Mouse (Mus musculus): ENCODE results near the gene Trim39. TPM values are rescaled to one million over a fixed set of nuclear protein-coding genes. Genes with fewer than 3 reads are reported as not detected.

Gene Trim39
- polyA plus RNA-seq, 1 experiment from 2014 or later, result 15.1 TPM

Other genes with a start within 250 kb of the Trim39 start
- 6.1 and 8.4 TPM in 2 replicates for gene H2-T23, start 239.4 kb downstream of the Trim39 start, polyA plus RNA-seq (2015; fragmentation: Nextera tagmentation; extraction: Ambion mirVana)
- 16.1 and 18.4 TPM in 2 replicates for gene H2-T22, start 229.5 kb downstream of the Trim39 start, polyA plus RNA-seq (2015; fragmentation: Nextera tagmentation; extraction: Ambion mirVana)
- not detected in 2 replicates for gene Gm6034, start 229.3 kb downstream of the Trim39 start, polyA plus RNA-seq (2015; fragmentation: Nextera tagmentation; extraction: Ambion mirVana)
- gene Gm11127, start 213.9 kb downstream of the Trim39 start, polyA plus RNA-seq (2015; fragmentation: Nextera tagmentation; extraction: Ambion mirVana), result not detected in 2 replicates
- gene Gm19684, start 150.6 kb downstream of the Trim39 start, polyA plus RNA-seq (2015; fragmentation: Nextera tagmentation; extraction: Ambion mirVana), result not detected in 2 replicates
- gene Gm7030, start 142.8 kb downstream of the Trim39 start, polyA plus RNA-seq (2015; fragmentation: Nextera tagmentation; extraction: Ambion mirVana), result 0.19 TPM in 1 of 2 replicates, not detected in the other
- gene Gm8909, start 103.7 kb downstream of the Trim39 start, polyA plus RNA-seq (2015; fragmentation: Nextera tagmentation; extraction: Ambion mirVana), result 35.2 and 39.5 TPM in 2 replicates
- gene H2-T3, start 82.0 kb downstream of the Trim39 start, polyA plus RNA-seq (2015; fragmentation: Nextera tagmentation; extraction: Ambion mirVana), result 0.59 and 0.71 TPM in 2 replicates
- 177 and 178 TPM in 2 replicates for gene Rpp21, start 14.2 kb downstream of the Trim39 start, polyA plus RNA-seq (2015; fragmentation: Nextera tagmentation; extraction: Ambion mirVana)
- 0.17 and 0.19 TPM in 2 replicates for gene H2-M10.2, start 14.2 kb upstream of the Trim39 start, polyA plus RNA-seq (2015; fragmentation: Nextera tagmentation; extraction: Ambion mirVana)
- gene H2-M10.1, start 53.9 kb upstream of the Trim39 start, polyA plus RNA-seq (2015; fragmentation: Nextera tagmentation; extraction: Ambion mirVana), result not detected in 2 replicates
- gene H2-M10.3, start 96.2 kb upstream of the Trim39 start, polyA plus RNA-seq (2015; fragmentation: Nextera tagmentation; extraction: Ambion mirVana), result not detected in 2 replicates
- gene H2-M10.4, start 190.1 kb upstream of the Trim39 start, polyA plus RNA-seq (2015; fragmentation: Nextera tagmentation; extraction: Ambion mirVana), result not detected in 2 replicates